Mouse (Mus musculus): ENCODE results near the gene B4galnt1. TPM values are rescaled to one million over a fixed set of nuclear protein-coding genes. Genes with fewer than 3 reads are reported as not detected.

Gene B4galnt1
- polyA plus RNA-seq, 1 experiment from 2014 or later, result 6.9 TPM

DNA sequence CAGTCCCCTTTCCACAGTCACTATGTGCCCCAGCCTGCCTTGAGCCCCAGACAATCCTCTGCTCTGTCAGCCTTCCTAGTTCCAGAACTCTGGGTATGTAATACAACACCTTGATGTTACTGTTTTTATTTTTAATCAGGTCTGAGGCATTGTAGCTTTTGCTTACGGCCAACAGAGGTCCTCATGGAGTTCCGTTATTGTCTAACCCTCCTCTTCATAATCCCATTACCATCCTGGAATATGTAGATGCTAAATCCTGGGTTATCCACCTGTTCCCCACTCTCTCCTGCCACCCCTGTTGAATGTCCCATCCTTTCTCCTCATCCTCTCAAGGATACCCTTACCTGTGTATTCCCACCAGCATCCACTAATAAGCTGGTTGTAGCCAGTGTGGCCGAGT is 11.2 kb downstream of the B4galnt1 start:
- Histone ChIP-seq H3K4me3 (no peak overlapping the region), H3K4me2 (replicated peaks) (no peak overlapping the region), H3K4me1 (peaks cover 28% of the 10 kb centered on the region), H3K9me3 (no peaks in the 10 kb centered on the region), H3K36me3 (no peaks in the 10 kb centered on the region), H3K27ac (no peak overlapping the region), H3K27me3 (peaks cover 65% of the 10 kb centered on the region), H3K9ac (no peak overlapping the region)
- 34% methylated on average over 3 of the region's 3 CpGs for WGBS
- ATAC-seq (ENCODE audit: low FRiP score, low read depth), result no peak

DNA sequence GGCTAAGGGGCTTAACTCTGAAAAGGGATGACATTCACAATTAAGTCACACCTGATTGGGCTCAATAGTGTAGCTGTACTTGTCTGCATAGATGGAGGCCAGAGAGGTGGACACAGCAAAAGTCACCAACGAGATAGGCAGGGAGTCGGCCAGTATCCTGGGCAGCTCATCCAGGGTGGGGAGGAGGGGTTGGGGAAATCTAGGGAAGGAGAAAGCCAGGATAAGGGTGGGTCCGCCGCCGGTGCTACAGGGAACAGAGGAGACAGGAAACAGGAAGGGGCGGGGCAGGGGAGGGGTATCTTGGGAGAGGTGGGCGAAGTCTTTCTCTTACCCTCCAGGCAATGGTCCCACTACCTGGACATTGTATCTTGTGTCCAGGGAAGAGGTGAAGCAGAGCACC is 11.7 kb downstream of the B4galnt1 start:
- WGBS, result 7% methylated on average over 7 of the region's 7 CpGs
- Histone ChIP-seq H3K27ac (no peak overlapping the region), H3K4me1 (peaks cover 28% of the 10 kb centered on the region), H3K4me3 (0 out of 2 replicates have a peak overlapping the region, but pooled peaks have one; percentile 10), H3K9me3 (no peaks in the 10 kb centered on the region), H3K9ac (no peak overlapping the region), H3K4me2 (replicated peaks) (peak overlapping the region; percentile 60), H3K27me3 (peaks cover 65% of the 10 kb centered on the region), H3K36me3 (peaks cover 1% of the 10 kb centered on the region; the same call in 1 of the 2 replicates)
- ATAC-seq (ENCODE audit: low FRiP score, low read depth), result no peak

DNA sequence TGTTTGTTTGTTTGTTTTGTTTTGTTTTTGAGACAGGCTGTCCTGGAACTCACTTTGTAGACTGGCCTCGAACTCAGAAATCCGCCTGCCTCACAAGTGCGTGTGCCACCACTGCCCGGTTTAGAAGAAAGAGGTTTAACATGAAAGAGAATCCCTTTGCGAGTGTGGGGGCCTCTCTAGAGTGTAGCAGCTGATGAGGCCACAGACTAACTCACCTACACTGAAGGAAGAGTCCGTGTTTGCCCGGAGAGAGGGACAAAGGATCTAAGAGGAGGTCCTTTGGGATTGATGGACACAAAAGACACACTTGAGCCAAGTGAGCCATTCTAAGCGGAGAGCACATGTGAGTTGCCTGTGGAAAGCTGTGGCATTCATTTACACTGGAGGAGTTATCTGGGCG is 12.2 kb downstream of the B4galnt1 start:
- no peak for ATAC-seq (ENCODE audit: low FRiP score, low read depth)
- Histone ChIP-seq H3K36me3 (peaks cover 6% of the 10 kb centered on the region), H3K4me1 (peaks cover 28% of the 10 kb centered on the region), H3K27ac (no peak overlapping the region), H3K9me3 (no peaks in the 10 kb centered on the region), H3K27me3 (peaks cover 65% of the 10 kb centered on the region), H3K9ac (no peak overlapping the region; the same call in 1 of the 2 replicates), H3K4me3 (peak overlapping the region; percentile 32), H3K4me2 (replicated peaks) (peak overlapping the region; percentile 60)
- 23% methylated on average over 9 of the region's 9 CpGs for WGBS

DNA sequence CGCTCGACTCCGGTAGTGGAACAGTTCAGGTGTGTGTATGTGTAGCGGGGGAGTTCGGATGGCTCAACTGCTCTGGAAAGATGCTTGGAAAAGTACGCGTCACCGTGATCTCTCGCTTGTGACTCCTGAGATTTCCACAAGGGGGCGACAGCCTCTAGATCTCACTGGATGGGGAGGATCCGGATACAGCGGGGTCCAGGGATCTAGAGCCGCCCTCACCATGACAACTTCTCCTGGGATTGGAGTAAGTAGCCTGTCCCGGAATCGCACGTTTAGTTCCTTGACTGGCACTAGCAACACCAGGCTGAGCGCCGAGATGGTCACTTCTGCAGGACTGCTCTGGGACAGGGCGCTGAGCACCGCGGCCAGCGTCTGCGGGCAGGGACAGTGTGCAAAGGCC is 12.7 kb downstream of the B4galnt1 start:
- peaks cover 69% of the 10 kb centered on the region for H3K27me3 ChIP-seq
- H3K4me3 ChIP-seq, result peak overlapping the region; percentile 32
- H3K9ac ChIP-seq, result peak overlapping the region; percentile 36
- peaks cover 28% of the 10 kb centered on the region for H3K4me1 ChIP-seq
- no peaks in the 10 kb centered on the region for H3K9me3 ChIP-seq
- peaks cover 11% of the 10 kb centered on the region for H3K36me3 ChIP-seq
- ATAC-seq (ENCODE audit: low FRiP score, low read depth), result peak; percentile 70
- WGBS, result 1% methylated on average over 23 of the region's 23 CpGs
- peak overlapping the region; percentile 60 for H3K4me2 ChIP-seq (replicated peaks)
- H3K27ac ChIP-seq, result no peak overlapping the region

DNA sequence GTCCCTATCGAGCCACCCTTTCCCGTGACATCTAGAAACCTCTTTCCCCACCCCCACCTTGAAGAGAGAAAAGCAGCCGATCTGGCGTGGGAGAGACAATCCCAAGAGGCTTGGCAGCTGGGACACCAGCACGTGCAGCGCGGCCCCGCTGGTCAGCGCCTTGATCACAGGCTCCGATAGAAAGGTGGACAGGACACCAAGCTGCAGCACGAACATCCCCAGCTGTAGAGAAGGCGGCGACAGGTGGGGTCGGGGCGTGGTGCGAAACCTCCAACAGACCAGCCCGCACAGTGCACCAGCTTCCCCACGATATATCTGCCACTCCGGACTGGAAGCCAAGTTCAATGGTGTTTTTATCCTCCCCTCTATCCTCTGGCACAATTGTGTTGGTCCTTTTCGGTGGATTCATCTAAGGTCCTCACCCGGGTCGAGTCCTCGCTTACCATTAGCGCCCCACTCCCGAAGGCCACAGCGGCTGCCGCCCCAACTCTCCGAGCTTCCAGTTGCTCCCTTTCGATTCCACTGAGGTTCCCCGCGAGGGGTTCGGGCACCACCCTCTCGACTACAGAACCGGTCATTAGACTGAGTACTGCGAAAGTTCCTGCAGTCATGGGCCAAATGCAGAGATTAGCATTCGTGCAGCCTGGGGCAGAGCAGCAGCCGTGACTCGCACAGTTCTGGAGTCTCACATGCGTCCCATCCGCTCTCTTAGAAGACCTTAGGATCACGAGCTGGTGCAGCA is 13.4 kb downstream of the B4galnt1 start:
- H3K27me3 ChIP-seq, result peaks cover 72% of the 10 kb centered on the region
- peaks cover 28% of the 10 kb centered on the region for H3K4me1 ChIP-seq
- H3K4me3 ChIP-seq, result peak overlapping the region; percentile 32
- H3K9me3 ChIP-seq, result no peaks in the 10 kb centered on the region
- no peak overlapping the region for H3K27ac ChIP-seq
- peaks cover 18% of the 10 kb centered on the region for H3K36me3 ChIP-seq
- peak overlapping the region; percentile 36 for H3K9ac ChIP-seq
- no peak for ATAC-seq (ENCODE audit: low FRiP score, low read depth)
- whole genome bisulfite sequencing, result 4% methylated on average over 41 of the region's 41 CpGs
- H3K4me2 ChIP-seq (replicated peaks), result peak overlapping the region; percentile 60

DNA sequence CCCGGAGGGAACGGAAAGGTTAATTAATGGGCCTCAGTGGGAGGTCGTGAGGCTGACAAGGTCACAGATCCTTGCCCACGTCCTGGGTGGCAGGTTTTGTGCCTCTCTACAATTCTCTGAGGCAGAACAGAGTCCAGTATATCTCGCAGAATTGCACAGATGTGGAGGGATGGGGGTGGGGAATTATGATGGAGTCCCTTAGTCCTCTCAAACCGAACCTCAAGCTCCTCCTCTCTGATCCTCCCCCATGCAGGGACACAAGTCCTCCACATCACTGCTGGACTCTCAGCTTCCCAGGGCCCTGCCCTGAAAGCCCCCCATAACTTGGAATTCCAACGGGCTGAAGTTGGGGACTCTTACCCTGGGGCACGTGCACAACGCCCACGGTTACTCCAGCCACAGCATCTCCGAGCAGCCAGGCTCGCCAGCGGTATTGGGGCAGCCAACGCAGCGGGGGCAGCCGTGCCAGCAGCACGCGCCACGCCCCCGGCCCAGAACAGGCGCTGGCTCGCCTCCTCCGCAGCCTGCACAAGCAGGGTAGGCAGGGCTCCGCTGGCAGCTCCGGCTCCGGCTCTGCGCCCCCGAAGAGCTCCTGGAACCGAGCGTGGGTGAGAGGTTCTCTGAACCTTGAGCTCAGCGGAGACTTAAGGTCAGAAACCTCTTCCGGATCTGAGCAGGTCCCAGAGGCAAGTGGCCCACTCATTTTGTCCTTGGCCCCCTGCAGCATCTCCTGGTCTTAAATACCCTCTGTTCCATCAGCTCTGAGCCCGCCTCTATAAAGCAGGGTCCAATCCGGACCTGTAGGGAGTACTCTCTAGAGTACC is 15.1 kb downstream of the B4galnt1 start, which contains the start of gene Slc26a10:
Gene Slc26a10 (minus strand): TSS at position 775 of the 824 bp plus-strand sequence.
- ATAC-seq (ENCODE audit: low FRiP score, low read depth), result peak; percentile 16; the same call in 1 of the 2 replicates
- 2% methylated on average over 34 of the region's 34 CpGs for WGBS
- Histone ChIP-seq H3K9me3 (no peaks in the 10 kb centered on the region), H3K4me1 (peaks cover 40% of the 10 kb centered on the region), H3K27me3 (peaks cover 74% of the 10 kb centered on the region), H3K4me2 (replicated peaks) (peak within 1 kb of the TSS; percentile 60), H3K9ac (peak within 1 kb of the TSS; percentile 59), H3K36me3 (peaks cover 35% of the 10 kb centered on the region), H3K27ac (no peak within 1 kb of the TSS), H3K4me3 (peak within 1 kb of the TSS; percentile 33)

DNA sequence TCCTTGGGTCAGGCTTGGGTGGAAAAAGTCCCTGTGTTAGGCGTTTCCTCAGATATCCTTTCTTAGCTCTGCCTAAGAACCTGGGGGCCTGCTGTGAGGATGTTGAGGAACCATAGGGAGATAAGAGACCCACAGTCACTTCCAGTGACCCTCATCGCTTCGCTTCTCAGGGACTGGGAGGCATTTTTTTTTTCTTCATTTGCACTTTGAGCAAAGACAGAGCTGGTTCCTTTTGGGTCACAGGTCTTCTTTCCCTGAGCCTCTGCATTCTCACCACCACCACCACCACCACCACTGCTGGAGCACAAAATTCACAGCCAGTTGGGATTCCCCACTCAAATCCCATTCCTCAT is 15.6 kb downstream of the B4galnt1 start:
- H3K36me3 ChIP-seq, result peaks cover 41% of the 10 kb centered on the region
- no peak overlapping the region for H3K27ac ChIP-seq
- H3K27me3 ChIP-seq, result peaks cover 77% of the 10 kb centered on the region
- ATAC-seq (ENCODE audit: low FRiP score, low read depth), result no peak
- peak overlapping the region; percentile 59 for H3K9ac ChIP-seq
- peak overlapping the region; percentile 33 for H3K4me3 ChIP-seq
- WGBS, result 26% methylated on average over 3 of the region's 3 CpGs
- peak overlapping the region; percentile 60 for H3K4me2 ChIP-seq (replicated peaks)
- H3K4me1 ChIP-seq, result peaks cover 40% of the 10 kb centered on the region
- no peaks in the 10 kb centered on the region for H3K9me3 ChIP-seq

DNA sequence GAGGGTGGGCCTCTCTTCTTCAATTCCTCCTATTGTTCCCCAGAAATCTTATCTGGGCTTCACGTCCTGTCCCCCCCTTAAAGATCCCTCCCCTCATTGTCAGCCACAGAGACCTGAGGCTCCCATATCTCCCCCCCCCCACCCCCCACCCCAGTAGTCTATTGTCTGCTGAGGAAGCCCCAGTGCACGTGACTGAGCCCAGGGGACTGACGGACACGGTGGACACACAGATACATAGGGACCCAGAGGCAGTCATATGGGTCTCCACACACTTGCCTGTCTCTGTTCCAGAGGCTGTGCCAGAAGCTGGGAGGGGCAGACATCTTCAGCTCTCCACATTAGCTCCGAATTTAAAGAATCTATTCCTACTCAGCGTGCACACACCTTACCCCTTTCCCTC is 16.5 kb downstream of the B4galnt1 start:
- H3K9me3 ChIP-seq, result no peaks in the 10 kb centered on the region
- H3K4me1 ChIP-seq, result peaks cover 37% of the 10 kb centered on the region
- no peak for ATAC-seq (ENCODE audit: low FRiP score, low read depth)
- H3K27ac ChIP-seq, result no peak overlapping the region
- WGBS, result 77% methylated on average over 6 of the region's 6 CpGs
- peaks cover 50% of the 10 kb centered on the region for H3K36me3 ChIP-seq
- H3K4me2 ChIP-seq (replicated peaks), result no peak overlapping the region
- no peak overlapping the region for H3K9ac ChIP-seq
- peaks cover 70% of the 10 kb centered on the region for H3K27me3 ChIP-seq
- no peak overlapping the region for H3K4me3 ChIP-seq

DNA sequence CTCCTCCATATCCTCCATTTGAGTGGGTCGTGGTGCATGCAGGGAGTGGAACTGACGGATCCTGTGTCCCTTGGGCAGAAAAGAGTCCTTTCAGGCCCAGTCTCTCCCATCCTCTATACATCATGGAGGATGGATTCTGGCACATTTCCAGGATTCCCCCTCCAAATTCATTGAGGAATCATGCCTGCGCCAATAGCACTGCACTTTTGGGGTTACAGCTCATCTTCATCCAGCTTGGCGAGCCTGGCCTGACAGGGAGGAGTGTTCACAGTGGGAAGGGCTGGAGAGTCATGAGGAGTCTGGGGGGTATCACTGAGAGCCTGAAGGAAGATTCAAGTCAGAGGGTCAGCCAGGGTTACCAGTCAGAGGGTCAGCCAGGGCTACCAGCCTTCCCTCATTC is 17.6 kb downstream of the B4galnt1 start:
- WGBS, result 89% methylated on average over 4 of the region's 4 CpGs
- peaks cover 59% of the 10 kb centered on the region for H3K27me3 ChIP-seq
- H3K36me3 ChIP-seq, result peaks cover 56% of the 10 kb centered on the region
- ATAC-seq (ENCODE audit: low FRiP score, low read depth), result no peak
- no peaks in the 10 kb centered on the region for H3K9me3 ChIP-seq
- H3K4me3 ChIP-seq, result no peak overlapping the region
- peaks cover 36% of the 10 kb centered on the region for H3K4me1 ChIP-seq
- H3K9ac ChIP-seq, result no peak overlapping the region
- H3K27ac ChIP-seq, result no peak overlapping the region
- H3K4me2 ChIP-seq (replicated peaks), result no peak overlapping the region

DNA sequence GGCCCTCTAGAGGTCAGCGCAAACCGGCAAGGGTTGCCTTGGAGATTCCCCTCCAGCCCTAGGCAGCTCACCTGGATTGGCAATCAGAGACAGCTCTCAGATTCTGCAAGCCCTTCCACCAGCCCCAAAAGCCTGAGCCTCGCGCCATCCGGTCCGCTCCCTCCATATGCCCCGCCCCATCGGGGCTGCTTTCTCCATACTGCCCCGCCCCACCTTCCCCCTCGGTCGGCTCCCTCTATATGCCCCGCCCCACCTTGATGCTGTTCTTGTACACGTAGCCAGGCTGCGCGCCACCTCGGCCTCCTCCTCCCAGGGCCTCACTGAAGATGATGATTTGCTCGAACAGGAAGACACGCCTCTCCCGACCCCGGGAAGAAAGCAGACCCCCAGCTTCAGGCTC is 18.7 kb downstream of the B4galnt1 start:
- peak overlapping the region; percentile 40 for H3K9ac ChIP-seq
- no peak for ATAC-seq (ENCODE audit: low FRiP score, low read depth)
- no peak overlapping the region; the same call in 1 of the 2 replicates for H3K4me3 ChIP-seq
- H3K27ac ChIP-seq, result no peak overlapping the region
- H3K27me3 ChIP-seq, result peaks cover 48% of the 10 kb centered on the region
- 13% methylated on average over 20 of the region's 20 CpGs for WGBS
- H3K36me3 ChIP-seq, result peaks cover 56% of the 10 kb centered on the region
- peaks cover 34% of the 10 kb centered on the region for H3K4me1 ChIP-seq
- peak overlapping the region; percentile 45 for H3K4me2 ChIP-seq (replicated peaks)
- no peaks in the 10 kb centered on the region for H3K9me3 ChIP-seq

DNA sequence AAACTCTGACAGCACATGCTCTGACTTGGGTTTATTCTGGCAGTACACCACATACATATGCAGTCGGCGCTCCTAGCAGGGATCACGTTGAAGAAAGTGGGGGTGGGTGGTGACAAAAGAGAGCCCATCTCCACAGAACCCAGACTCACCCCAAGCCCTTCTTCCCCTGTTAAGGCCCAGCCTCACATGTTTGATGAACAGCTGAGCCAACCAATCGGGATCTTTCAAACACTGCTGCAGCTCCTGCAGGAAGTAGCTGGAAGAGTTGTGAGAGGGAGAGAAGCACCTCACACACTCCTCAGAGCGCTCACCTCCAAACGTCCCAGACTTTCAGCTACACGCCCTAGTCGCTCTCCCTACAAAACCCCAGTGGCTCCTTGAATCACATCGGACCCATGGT is 20.1 kb downstream of the B4galnt1 start:
- no peak overlapping the region for H3K27ac ChIP-seq
- no peaks in the 10 kb centered on the region for H3K9me3 ChIP-seq
- peaks cover 31% of the 10 kb centered on the region for H3K4me1 ChIP-seq
- peaks cover 34% of the 10 kb centered on the region for H3K27me3 ChIP-seq
- no peak overlapping the region for H3K4me3 ChIP-seq
- no peak overlapping the region for H3K9ac ChIP-seq
- peaks cover 56% of the 10 kb centered on the region for H3K36me3 ChIP-seq
- no peak overlapping the region for H3K4me2 ChIP-seq (replicated peaks)
- no peak for ATAC-seq (ENCODE audit: low FRiP score, low read depth)
- 69% methylated on average over 9 of the region's 9 CpGs for WGBS

DNA sequence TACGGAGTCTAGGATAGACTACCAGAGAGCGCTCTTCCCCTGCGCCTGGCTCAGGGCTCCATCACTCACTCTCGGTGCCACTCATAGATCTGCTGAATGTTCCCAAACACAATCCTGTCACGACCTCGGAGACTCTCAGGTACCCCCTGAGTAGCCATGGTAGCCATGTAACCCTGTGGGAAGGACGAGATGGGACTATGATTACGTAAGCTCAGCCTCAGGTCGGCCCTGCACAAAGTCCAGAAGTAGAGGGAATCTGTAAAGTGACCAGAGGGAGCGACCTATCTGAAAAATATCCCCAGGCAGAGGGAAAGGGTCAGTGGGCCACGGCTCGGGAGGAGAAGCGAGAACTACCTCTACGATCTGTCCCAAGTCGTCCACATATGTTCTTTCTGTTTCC is 20.5 kb downstream of the B4galnt1 start:
- Histone ChIP-seq H3K27ac (no peak overlapping the region), H3K4me3 (no peak overlapping the region), H3K4me2 (replicated peaks) (no peak overlapping the region), H3K27me3 (peaks cover 30% of the 10 kb centered on the region), H3K36me3 (peaks cover 56% of the 10 kb centered on the region), H3K9me3 (no peaks in the 10 kb centered on the region), H3K4me1 (peaks cover 31% of the 10 kb centered on the region), H3K9ac (no peak overlapping the region)
- WGBS, result 85% methylated on average over 15 of the region's 15 CpGs
- no peak for ATAC-seq (ENCODE audit: low FRiP score, low read depth)
